Mouse (Mus musculus): ENCODE data around the gene Ptprm. TPM values are rescaled to one million over a fixed set of nuclear protein-coding genes. Genes with fewer than 3 reads are reported as not detected.

The Ptprm gene
- polyA plus RNA-seq, 1 experiment from 2014 or later = 17.7 TPM

GRCm38 (mm10) chr17:66692941-66693675, 661.1 kb downstream of the Ptprm start:
- peak; percentile 24; the same call in 1 of the 2 replicates for ATAC-seq (ENCODE audit: insufficient number of reproducible peaks, low FRiP score, low TSS enrichment, low read depth)
- H3K4me2 ChIP-seq = no peak overlapping the region
- H3K27me3 ChIP-seq = no peaks in the 10 kb centered on the region
- no peak overlapping the region for H3K27ac ChIP-seq
- peaks cover 22% of the 10 kb centered on the region for H3K4me1 ChIP-seq
- no peak overlapping the region for H3K4me3 ChIP-seq
- peaks cover 13% of the 10 kb centered on the region for H3K36me3 ChIP-seq
- WGBS = 74% methylated on average over 16 of the region's 16 CpGs
- no peaks in the 10 kb centered on the region for H3K9me3 ChIP-seq
- H3K9ac ChIP-seq = no peak overlapping the region

GRCm38 (mm10) chr17:66688179-66688578, 666.1 kb downstream of the Ptprm start:
- Histone ChIP-seq H3K27ac (no peak overlapping the region), H3K9me3 (no peaks in the 10 kb centered on the region), H3K4me3 (no peak overlapping the region), H3K4me1 (no peaks in the 10 kb centered on the region), H3K4me2 (no peak overlapping the region), H3K9ac (no peak overlapping the region), H3K27me3 (no peaks in the 10 kb centered on the region), H3K36me3 (peaks cover 22% of the 10 kb centered on the region)
- WGBS = 68% methylated on average over 9 of the region's 9 CpGs
- no peak for ATAC-seq (ENCODE audit: insufficient number of reproducible peaks, low FRiP score, low TSS enrichment, low read depth)

- no peak overlapping the region for H3K4me2 ChIP-seq
- no peaks in the 10 kb centered on the region for H3K9me3 ChIP-seq
- no peaks in the 10 kb centered on the region for H3K4me1 ChIP-seq
- peaks cover 22% of the 10 kb centered on the region for H3K36me3 ChIP-seq
- 76% methylated on average over 4 of the region's 4 CpGs for WGBS
- no peak overlapping the region for H3K27ac ChIP-seq
- no peaks in the 10 kb centered on the region for H3K27me3 ChIP-seq
- ATAC-seq (ENCODE audit: insufficient number of reproducible peaks, low FRiP score, low TSS enrichment, low read depth) = no peak
- no peak overlapping the region for H3K4me3 ChIP-seq
- no peak overlapping the region for H3K9ac ChIP-seq
These were observed 666.7 kb downstream of the Ptprm start for GRCm38 (mm10) chr17:66687543-66687942.

GRCm38 (mm10) chr17:66686701-66687489, 667.4 kb downstream of the Ptprm start:
- Histone ChIP-seq H3K4me1 (no peaks in the 10 kb centered on the region), H3K9ac (no peak overlapping the region), H3K4me3 (no peak overlapping the region), H3K27ac (no peak overlapping the region), H3K36me3 (peaks cover 22% of the 10 kb centered on the region), H3K4me2 (no peak overlapping the region), H3K9me3 (no peaks in the 10 kb centered on the region), H3K27me3 (no peaks in the 10 kb centered on the region)
- 83% methylated on average over 25 of the region's 25 CpGs for WGBS
- ATAC-seq (ENCODE audit: insufficient number of reproducible peaks, low FRiP score, low TSS enrichment, low read depth) = no peak

GRCm38 (mm10) chr17:66683411-66683810, 670.8 kb downstream of the Ptprm start:
- no peak for ATAC-seq (ENCODE audit: insufficient number of reproducible peaks, low FRiP score, low TSS enrichment, low read depth)
- Histone ChIP-seq H3K4me1 (no peaks in the 10 kb centered on the region), H3K4me3 (no peak overlapping the region), H3K27ac (no peak overlapping the region), H3K9me3 (no peaks in the 10 kb centered on the region), H3K36me3 (peaks cover 10% of the 10 kb centered on the region; the same call in 1 of the 2 replicates), H3K9ac (no peak overlapping the region), H3K4me2 (no peak overlapping the region), H3K27me3 (no peaks in the 10 kb centered on the region)
- 63% methylated on average over 8 of the region's 8 CpGs for WGBS

- ATAC-seq (ENCODE audit: insufficient number of reproducible peaks, low FRiP score, low TSS enrichment, low read depth) = no peak
- no peaks in the 10 kb centered on the region for H3K4me1 ChIP-seq
- H3K27ac ChIP-seq = no peak overlapping the region
- no peak overlapping the region for H3K4me3 ChIP-seq
- H3K36me3 ChIP-seq = peaks cover 3% of the 10 kb centered on the region; the same call in 1 of the 2 replicates
- no peaks in the 10 kb centered on the region for H3K9me3 ChIP-seq
- H3K27me3 ChIP-seq = no peaks in the 10 kb centered on the region
- no peak overlapping the region for H3K4me2 ChIP-seq
- 28% methylated on average over 4 of the region's 4 CpGs for whole genome bisulfite sequencing
- H3K9ac ChIP-seq = no peak overlapping the region
These were observed 673.6 kb downstream of the Ptprm start for GRCm38 (mm10) chr17:66680662-66681061.

GRCm38 (mm10) chr17:66674667-66675066, 679.6 kb downstream of the Ptprm start:
- Histone ChIP-seq H3K4me1 (no peaks in the 10 kb centered on the region), H3K9me3 (no peaks in the 10 kb centered on the region), H3K27ac (no peak overlapping the region), H3K4me2 (no peak overlapping the region), H3K27me3 (no peaks in the 10 kb centered on the region), H3K36me3 (no peaks in the 10 kb centered on the region), H3K9ac (no peak overlapping the region), H3K4me3 (no peak overlapping the region)
- no peak for ATAC-seq (ENCODE audit: insufficient number of reproducible peaks, low FRiP score, low TSS enrichment, low read depth)
- WGBS = 74% methylated on average over 2 of the region's 2 CpGs

- H3K36me3 ChIP-seq = no peaks in the 10 kb centered on the region
- no peak overlapping the region for H3K27ac ChIP-seq
- H3K4me1 ChIP-seq = no peaks in the 10 kb centered on the region
- no peak overlapping the region for H3K4me2 ChIP-seq
- no peak overlapping the region for H3K4me3 ChIP-seq
- H3K9ac ChIP-seq = no peak overlapping the region
- ATAC-seq (ENCODE audit: insufficient number of reproducible peaks, low FRiP score, low TSS enrichment, low read depth) = no peak
- H3K9me3 ChIP-seq = no peaks in the 10 kb centered on the region
- 74% methylated on average over 16 of the region's 16 CpGs for WGBS
- no peaks in the 10 kb centered on the region for H3K27me3 ChIP-seq
These were observed 682.5 kb downstream of the Ptprm start for GRCm38 (mm10) chr17:66671715-66672230.

GRCm38 (mm10) chr17:66671287-66671686, 683.0 kb downstream of the Ptprm start:
- Histone ChIP-seq H3K4me3 (no peak overlapping the region), H3K27me3 (no peaks in the 10 kb centered on the region), H3K9ac (no peak overlapping the region), H3K9me3 (no peaks in the 10 kb centered on the region), H3K36me3 (no peaks in the 10 kb centered on the region), H3K4me2 (no peak overlapping the region), H3K4me1 (no peaks in the 10 kb centered on the region), H3K27ac (no peak overlapping the region)
- no peak for ATAC-seq (ENCODE audit: insufficient number of reproducible peaks, low FRiP score, low TSS enrichment, low read depth)
- 59% methylated on average over 8 of the region's 8 CpGs for WGBS

GRCm38 (mm10) chr17:66665791-66666190, 688.5 kb downstream of the Ptprm start:
- no peaks in the 10 kb centered on the region for H3K4me1 ChIP-seq
- no peak overlapping the region for H3K27ac ChIP-seq
- H3K4me3 ChIP-seq = no peak overlapping the region
- 92% methylated on average over 3 of the region's 3 CpGs for WGBS
- H3K27me3 ChIP-seq = no peaks in the 10 kb centered on the region
- H3K9me3 ChIP-seq = no peaks in the 10 kb centered on the region
- no peak overlapping the region for H3K9ac ChIP-seq
- no peaks in the 10 kb centered on the region; the same call in 1 of the 2 replicates for H3K36me3 ChIP-seq
- no peak overlapping the region for H3K4me2 ChIP-seq
- no peak for ATAC-seq (ENCODE audit: insufficient number of reproducible peaks, low FRiP score, low TSS enrichment, low read depth)

- Histone ChIP-seq H3K27me3 (no peaks in the 10 kb centered on the region), H3K4me2 (no peak overlapping the region), H3K27ac (no peak overlapping the region), H3K9ac (no peak overlapping the region), H3K36me3 (no peaks in the 10 kb centered on the region; the same call in 1 of the 2 replicates), H3K9me3 (no peaks in the 10 kb centered on the region), H3K4me3 (no peak overlapping the region), H3K4me1 (no peaks in the 10 kb centered on the region)
- 83% methylated on average over 3 of the region's 3 CpGs for WGBS
- no peak for ATAC-seq (ENCODE audit: insufficient number of reproducible peaks, low FRiP score, low TSS enrichment, low read depth)
These were observed 689.0 kb downstream of the Ptprm start for GRCm38 (mm10) chr17:66665201-66665756.

GRCm38 (mm10) chr17:66664796-66665195, 689.5 kb downstream of the Ptprm start:
- H3K9me3 ChIP-seq = no peaks in the 10 kb centered on the region
- no peak for ATAC-seq (ENCODE audit: insufficient number of reproducible peaks, low FRiP score, low TSS enrichment, low read depth)
- 57% methylated on average over 10 of the region's 10 CpGs for WGBS

More at GRCm38 (mm10) chr17:66664796-66665195, 689.5 kb downstream of the Ptprm start:
- H3K27me3 ChIP-seq = no peaks in the 10 kb centered on the region
- no peak overlapping the region for H3K27ac ChIP-seq
- no peak overlapping the region for H3K4me2 ChIP-seq
- H3K4me3 ChIP-seq = no peak overlapping the region
- no peaks in the 10 kb centered on the region; the same call in 1 of the 2 replicates for H3K36me3 ChIP-seq
- no peaks in the 10 kb centered on the region for H3K4me1 ChIP-seq
- H3K9ac ChIP-seq = no peak overlapping the region
